Mouse (Mus musculus) frontal cortex, postnatal 14 days (tissue): ENCODE data around the gene Lacc1.

Experiments used
- DNase-seq, 2 experiments: peaks; one replicate each; pipeline ENCODE4 v3.0.0; 2022; ENCODE audit warnings: low spot score in 2 of 2

The Lacc1 gene

GRCm38 (mm10) chr14:76979569-76979968, 57.1 kb downstream of the Lacc1 start:
- no peak for DNase-seq
